Mouse (Mus musculus): Measurements from ENCODE around the gene Gm9195.

DNA sequence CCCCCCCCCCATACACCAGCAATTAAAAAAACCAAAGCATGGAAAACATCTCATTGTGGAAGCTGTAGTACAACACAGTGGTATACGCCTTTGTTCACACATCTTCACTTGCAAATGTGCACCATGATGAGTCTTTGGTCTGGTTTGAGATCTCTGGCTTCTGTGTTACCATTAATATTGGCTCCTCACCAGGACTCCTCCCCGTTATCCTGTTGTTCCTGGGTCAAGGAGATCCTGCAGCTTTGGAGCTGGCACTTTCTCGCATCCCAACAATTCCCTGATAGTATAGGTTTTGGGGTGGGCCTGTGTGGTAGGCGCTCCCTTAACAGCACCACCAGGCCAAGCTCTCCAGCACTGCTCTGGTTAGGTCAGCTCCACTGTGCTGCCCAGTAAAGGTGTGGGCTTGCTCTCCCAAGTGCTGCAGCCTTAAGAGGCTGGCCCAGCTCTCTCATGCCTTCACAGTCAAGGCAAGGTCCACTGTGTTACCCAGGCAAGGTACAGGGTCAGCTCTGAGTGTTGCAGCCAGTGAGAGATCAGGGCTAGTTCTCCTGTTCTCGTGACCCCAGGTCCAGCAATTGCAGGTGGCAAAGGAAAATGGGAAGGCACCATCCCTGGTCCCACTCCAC lies 44.9 kb upstream of the Gm9195 start:
- no peak for TF ChIP-seq POLR2A (IDR thresholded peaks at IDR 0.05; ENCODE audit: extremely low read depth, insufficient read depth, low read length)
- TF ChIP-seq CTCF (IDR thresholded peaks at IDR 0.05; ENCODE audit: low read depth, low read length): no peak

Data from liver, adult 2 months (tissue).